Mouse (Mus musculus): ENCODE data around the gene Sap18b. TPM values are rescaled to one million over a fixed set of nuclear protein-coding genes. Genes with fewer than 3 reads are reported as not detected.
A peak's percentile ranks its signal among the peaks of the same experiment; 100 is the strongest.

The Sap18b gene
- polyA plus RNA-seq, 1 experiment from 2014 or later, result 323 TPM

- peak; percentile 46 for ATAC-seq
- Histone ChIP-seq H3K27me3 (replicated peaks; ENCODE audit: control insufficient read depth, insufficient read depth, low read length) (no peaks in the 10 kb centered on the region), H3K4me1 (replicated peaks; ENCODE audit: control insufficient read depth, insufficient read depth, low read length) (no peaks in the 10 kb centered on the region), H3K4me2 (replicated peaks; ENCODE audit: low read depth) (peak overlapping the region; percentile 55), H3K36me3 (ENCODE audit: control insufficient read depth, insufficient read depth) (no peaks in the 10 kb centered on the region), H3K9ac (ENCODE audit: low read depth, low read length) (no peak overlapping the region), H3K27ac (ENCODE audit: low read depth, low read length) (no peak overlapping the region; the same call in 1 of the 2 replicates), H3K9me3 (ENCODE audit: control insufficient read depth) (no peaks in the 10 kb centered on the region), H3K4me3 (ENCODE audit: low read depth, low read length) (peak overlapping the region; percentile 18)
- peak; percentile 94 for TF ChIP-seq CTCF (IDR thresholded peaks at IDR 0.05; ENCODE audit: low read depth)
- 18% methylated on average over 16 of the region's 16 CpGs for WGBS
Observed at GRCm38 (mm10) chr8:95832603-95833434, 7.7 kb downstream of the Sap18b start.

- Histone ChIP-seq H3K36me3 (ENCODE audit: control insufficient read depth, insufficient read depth) (no peaks in the 10 kb centered on the region), H3K27me3 (replicated peaks; ENCODE audit: control insufficient read depth, insufficient read depth, low read length) (no peaks in the 10 kb centered on the region), H3K9me3 (ENCODE audit: control insufficient read depth) (no peaks in the 10 kb centered on the region), H3K9ac (ENCODE audit: low read depth, low read length) (no peak overlapping the region), H3K4me3 (ENCODE audit: low read depth, low read length) (peak overlapping the region; percentile 18), H3K27ac (ENCODE audit: low read depth, low read length) (no peak overlapping the region), H3K4me1 (replicated peaks; ENCODE audit: control insufficient read depth, insufficient read depth, low read length) (no peaks in the 10 kb centered on the region), H3K4me2 (replicated peaks; ENCODE audit: low read depth) (peak overlapping the region; percentile 55)
- ATAC-seq, result peak; percentile 74
- no peak for TF ChIP-seq CTCF (IDR thresholded peaks at IDR 0.05; ENCODE audit: low read depth)
- WGBS, result under 1% methylated on average over 16 of the region's 16 CpGs
Observed at GRCm38 (mm10) chr8:95833435-95833984, 8.4 kb downstream of the Sap18b start.

GRCm38 (mm10) chr8:95835891-95836290 lies 10.7 kb downstream of the Sap18b start:
- Histone ChIP-seq H3K9me3 (ENCODE audit: control insufficient read depth) (no peaks in the 10 kb centered on the region), H3K27me3 (replicated peaks; ENCODE audit: control insufficient read depth, insufficient read depth, low read length) (no peaks in the 10 kb centered on the region), H3K36me3 (ENCODE audit: control insufficient read depth, insufficient read depth) (peaks cover 10% of the 10 kb centered on the region), H3K27ac (ENCODE audit: low read depth, low read length) (no peak overlapping the region), H3K4me3 (ENCODE audit: low read depth, low read length) (no peak overlapping the region), H3K4me2 (replicated peaks; ENCODE audit: low read depth) (no peak overlapping the region), H3K4me1 (replicated peaks; ENCODE audit: control insufficient read depth, insufficient read depth, low read length) (no peaks in the 10 kb centered on the region), H3K9ac (ENCODE audit: low read depth, low read length) (no peak overlapping the region)
- TF ChIP-seq CTCF (IDR thresholded peaks at IDR 0.05; ENCODE audit: low read depth), result no peak
- no peak for ATAC-seq
- 73% methylated on average over 4 of the region's 4 CpGs for WGBS

GRCm38 (mm10) chr8:95837266-95837665 lies 12.1 kb downstream of the Sap18b start:
- Histone ChIP-seq H3K4me1 (replicated peaks; ENCODE audit: control insufficient read depth, insufficient read depth, low read length) (no peaks in the 10 kb centered on the region), H3K36me3 (ENCODE audit: control insufficient read depth, insufficient read depth) (peaks cover 22% of the 10 kb centered on the region), H3K27ac (ENCODE audit: low read depth, low read length) (no peak overlapping the region), H3K27me3 (replicated peaks; ENCODE audit: control insufficient read depth, insufficient read depth, low read length) (no peaks in the 10 kb centered on the region), H3K9me3 (ENCODE audit: control insufficient read depth) (no peaks in the 10 kb centered on the region), H3K4me3 (ENCODE audit: low read depth, low read length) (no peak overlapping the region), H3K4me2 (replicated peaks; ENCODE audit: low read depth) (no peak overlapping the region), H3K9ac (ENCODE audit: low read depth, low read length) (no peak overlapping the region)
- no peak for TF ChIP-seq CTCF (IDR thresholded peaks at IDR 0.05; ENCODE audit: low read depth)
- no peak for ATAC-seq
- 91% methylated on average over 10 of the region's 10 CpGs for WGBS

GRCm38 (mm10) chr8:95839289-95839688 lies 14.1 kb downstream of the Sap18b start:
- ATAC-seq, result no peak
- Histone ChIP-seq H3K4me1 (replicated peaks; ENCODE audit: control insufficient read depth, insufficient read depth, low read length) (no peaks in the 10 kb centered on the region), H3K9me3 (ENCODE audit: control insufficient read depth) (no peaks in the 10 kb centered on the region), H3K36me3 (ENCODE audit: control insufficient read depth, insufficient read depth) (peaks cover 39% of the 10 kb centered on the region), H3K27me3 (replicated peaks; ENCODE audit: control insufficient read depth, insufficient read depth, low read length) (no peaks in the 10 kb centered on the region), H3K4me3 (ENCODE audit: low read depth, low read length) (no peak overlapping the region), H3K27ac (ENCODE audit: low read depth, low read length) (no peak overlapping the region), H3K9ac (ENCODE audit: low read depth, low read length) (no peak overlapping the region), H3K4me2 (replicated peaks; ENCODE audit: low read depth) (no peak overlapping the region)
- no peak for TF ChIP-seq CTCF (IDR thresholded peaks at IDR 0.05; ENCODE audit: low read depth)
- WGBS, result over 99% methylated on average over 4 of the region's 4 CpGs

GRCm38 (mm10) chr8:95841436-95841835 lies 16.3 kb downstream of the Sap18b start:
- no peak overlapping the region for H3K4me3 ChIP-seq (ENCODE audit: low read depth, low read length)
- H3K27me3 ChIP-seq (replicated peaks; ENCODE audit: control insufficient read depth, insufficient read depth, low read length), result no peaks in the 10 kb centered on the region
- 94% methylated on average over 15 of the region's 15 CpGs for WGBS
- no peaks in the 10 kb centered on the region for H3K9me3 ChIP-seq (ENCODE audit: control insufficient read depth)
- no peak overlapping the region for H3K27ac ChIP-seq (ENCODE audit: low read depth, low read length)
- peaks cover 59% of the 10 kb centered on the region for H3K36me3 ChIP-seq (ENCODE audit: control insufficient read depth, insufficient read depth)
- H3K9ac ChIP-seq (ENCODE audit: low read depth, low read length), result no peak overlapping the region
- H3K4me1 ChIP-seq (replicated peaks; ENCODE audit: control insufficient read depth, insufficient read depth, low read length), result no peaks in the 10 kb centered on the region
- no peak for ATAC-seq
- TF ChIP-seq CTCF (IDR thresholded peaks at IDR 0.05; ENCODE audit: low read depth), result no peak
- no peak overlapping the region for H3K4me2 ChIP-seq (replicated peaks; ENCODE audit: low read depth)

All from intestine, postnatal 0 days (tissue).